Mouse (Mus musculus) spleen, postnatal 10 days (tissue): ENCODE results near the gene Vars.
"Not testable (repeated sequence)": the region's sequence is repeated elsewhere in the genome, so short reads cannot be mapped to it uniquely, and the experiment has no call there.

ENCODE experiments used
- DNase-seq, 2 experiments: peaks; one replicate each; pipeline ENCODE4 v3.0.0; 2021 to 2022; ENCODE audit warnings: low spot score in 2 of 2

Gene Vars

DNA sequence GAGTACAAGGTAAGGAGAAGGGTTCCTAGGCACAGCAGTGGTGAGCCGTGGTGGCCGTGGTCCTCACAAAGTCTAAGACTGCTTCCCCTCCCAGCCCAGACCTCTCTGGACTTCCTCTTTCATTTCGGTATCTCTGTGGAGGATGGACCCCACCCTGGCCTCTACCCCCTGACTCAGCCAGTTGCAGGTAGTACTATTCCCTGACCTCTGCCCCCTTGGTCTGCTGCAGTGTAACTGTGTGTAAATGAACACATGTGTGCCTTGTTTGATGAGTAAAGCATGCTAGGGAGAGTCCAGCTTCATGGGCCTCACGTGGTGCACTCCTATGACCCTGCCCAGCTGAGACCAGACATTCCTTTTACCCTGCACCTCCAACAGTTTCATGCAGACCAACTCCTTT is 23.0 kb downstream of the Vars start:
- DNase-seq: no peak

DNA sequence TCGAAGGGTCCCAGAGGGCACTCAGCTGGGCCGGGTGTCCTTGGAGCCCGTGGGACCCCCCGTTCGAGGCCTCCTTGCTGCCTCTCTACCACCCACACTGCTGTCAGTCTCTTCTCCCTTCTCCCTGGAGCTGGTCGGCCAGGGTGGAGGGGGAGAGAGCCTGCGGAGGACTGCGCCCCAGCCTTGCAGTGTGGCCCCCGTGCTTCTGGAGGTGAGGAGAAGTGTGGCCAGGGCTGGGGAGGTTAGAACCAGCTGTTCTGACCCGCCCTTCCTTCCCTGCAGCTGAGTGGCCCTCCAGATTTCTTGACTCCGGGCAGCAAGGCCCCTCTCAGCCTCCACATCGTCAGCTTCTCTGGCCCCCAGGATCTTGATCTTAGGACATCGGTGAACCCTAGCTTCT is 23.5 kb downstream of the Vars start:
- no peak for DNase-seq

DNA sequence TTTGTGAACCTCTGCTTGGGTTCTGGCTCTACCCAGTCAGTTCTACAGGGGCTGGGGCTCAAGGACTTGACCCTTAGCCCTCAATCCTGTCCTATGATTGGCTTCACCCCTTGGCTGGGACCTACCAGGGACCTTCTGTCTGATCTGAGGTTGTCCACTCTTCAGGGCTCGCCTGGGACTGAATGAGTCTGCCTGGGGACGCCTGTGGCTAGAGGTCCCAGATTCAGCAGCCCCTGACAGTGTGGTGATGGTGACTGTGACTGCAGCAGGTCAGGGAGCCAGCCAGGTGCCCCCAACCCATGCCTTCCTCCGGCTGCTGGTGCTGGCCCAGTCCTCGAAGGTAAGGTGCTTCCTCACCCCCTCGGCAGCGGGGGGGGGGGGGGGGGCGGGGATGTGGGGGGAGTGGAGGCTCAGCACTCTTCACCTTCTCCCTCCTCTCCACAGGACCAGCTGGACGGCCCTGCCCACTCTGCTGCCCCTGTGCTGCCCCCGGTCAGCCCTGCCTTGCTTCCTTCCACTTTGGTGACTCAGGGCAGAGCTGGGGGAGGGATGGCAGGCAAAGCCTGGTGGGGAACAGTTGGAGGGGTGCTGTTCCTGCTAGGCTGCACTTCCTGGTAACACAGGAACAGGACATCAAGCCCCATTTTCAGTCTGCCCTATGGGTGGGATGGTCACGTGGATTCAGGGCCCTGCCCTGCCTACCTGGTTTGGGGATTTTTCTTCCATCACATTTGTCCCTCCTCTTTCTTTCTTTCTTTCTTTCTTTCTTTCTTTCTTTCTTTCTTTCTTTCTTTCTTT is 24.1 kb downstream of the Vars start:
- DNase-seq: no peak

DNA sequence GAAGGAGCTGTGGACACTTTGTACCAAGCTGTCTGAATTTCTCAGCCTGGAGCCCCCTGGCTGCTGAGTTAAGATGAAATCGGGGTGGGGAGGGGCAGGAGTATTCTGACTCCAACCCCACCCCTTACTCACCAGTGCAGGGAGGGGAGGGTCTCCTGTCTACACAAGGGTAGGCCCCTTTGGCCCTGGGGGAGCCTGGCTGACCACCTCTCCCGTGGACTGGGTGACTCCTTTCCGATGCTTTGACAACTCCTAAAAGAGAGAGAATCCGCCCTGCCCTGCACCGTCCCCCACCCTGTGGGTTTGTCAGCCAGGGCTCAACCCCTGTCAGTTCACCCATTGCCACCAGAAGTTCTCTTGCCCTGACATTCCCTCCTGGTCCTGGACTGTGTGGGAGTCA is 25.4 kb downstream of the Vars start:
- DNase-seq: no peak

DNA sequence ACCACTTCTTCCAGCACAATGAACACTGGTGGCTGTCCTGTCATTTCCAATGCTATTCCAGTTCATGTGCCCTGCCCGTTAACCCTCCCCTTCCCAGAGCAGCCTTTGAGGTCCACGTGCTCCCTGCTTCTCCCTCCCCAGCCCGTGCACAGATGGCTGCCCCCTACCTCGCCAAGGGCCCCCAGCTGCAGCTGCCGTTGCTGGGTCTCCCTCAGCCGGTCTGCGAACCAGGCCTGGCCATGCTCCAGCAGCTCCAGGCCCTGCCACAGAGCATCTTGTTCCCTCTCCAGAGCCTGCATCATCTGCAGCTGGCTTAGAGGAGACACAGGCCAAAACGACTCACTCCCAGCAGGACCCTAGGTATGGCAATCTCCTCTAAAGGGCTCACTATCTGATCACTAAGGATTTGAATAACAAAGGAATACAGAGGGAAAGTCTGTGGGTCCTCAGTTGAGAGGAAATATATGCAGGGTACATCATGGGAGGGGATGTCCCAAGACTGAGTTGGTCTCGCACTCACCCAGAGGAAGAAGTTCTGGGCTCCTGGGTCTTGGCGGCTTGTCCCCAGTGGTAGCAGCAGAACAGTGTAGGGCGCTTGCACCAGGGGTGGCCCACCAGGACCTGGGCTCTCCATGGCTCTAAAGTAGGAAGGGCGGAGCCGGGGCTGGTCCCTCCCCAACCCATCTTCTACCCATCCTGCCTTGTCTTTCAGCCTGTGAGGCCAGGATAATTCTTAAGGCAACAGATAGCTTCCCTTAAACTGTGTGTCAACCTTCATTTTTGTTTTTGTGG is 26.7 kb downstream of the Vars start, which contains the start of gene Sapcd1:
Gene Sapcd1, minus strand, starts transcription at position 740 of the 792 bp plus-strand sequence.
- peak in 1 of 2 experiments; percentile 63 for DNase-seq

DNA sequence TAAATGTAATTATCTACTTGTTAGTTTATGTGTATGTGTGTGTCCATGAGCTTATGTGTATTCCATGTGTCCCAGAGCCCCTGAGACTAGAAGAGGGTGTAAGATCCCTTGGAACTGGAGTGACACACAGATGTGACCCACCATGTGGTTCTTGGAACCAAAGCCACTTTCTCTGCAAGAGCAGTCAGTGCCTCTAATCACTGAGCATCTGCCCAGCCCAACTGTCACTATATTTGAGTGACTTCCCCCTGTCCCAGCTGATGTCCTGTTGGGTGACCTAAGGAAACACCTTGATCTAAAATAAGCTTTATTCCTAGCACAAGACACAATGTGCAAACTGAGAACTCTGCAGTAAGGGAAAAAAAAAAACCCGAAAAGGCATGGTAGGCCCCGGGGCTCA is 27.5 kb downstream of the Vars start:
- DNase-seq: peak in 1 of 2 experiments; percentile 13

DNA sequence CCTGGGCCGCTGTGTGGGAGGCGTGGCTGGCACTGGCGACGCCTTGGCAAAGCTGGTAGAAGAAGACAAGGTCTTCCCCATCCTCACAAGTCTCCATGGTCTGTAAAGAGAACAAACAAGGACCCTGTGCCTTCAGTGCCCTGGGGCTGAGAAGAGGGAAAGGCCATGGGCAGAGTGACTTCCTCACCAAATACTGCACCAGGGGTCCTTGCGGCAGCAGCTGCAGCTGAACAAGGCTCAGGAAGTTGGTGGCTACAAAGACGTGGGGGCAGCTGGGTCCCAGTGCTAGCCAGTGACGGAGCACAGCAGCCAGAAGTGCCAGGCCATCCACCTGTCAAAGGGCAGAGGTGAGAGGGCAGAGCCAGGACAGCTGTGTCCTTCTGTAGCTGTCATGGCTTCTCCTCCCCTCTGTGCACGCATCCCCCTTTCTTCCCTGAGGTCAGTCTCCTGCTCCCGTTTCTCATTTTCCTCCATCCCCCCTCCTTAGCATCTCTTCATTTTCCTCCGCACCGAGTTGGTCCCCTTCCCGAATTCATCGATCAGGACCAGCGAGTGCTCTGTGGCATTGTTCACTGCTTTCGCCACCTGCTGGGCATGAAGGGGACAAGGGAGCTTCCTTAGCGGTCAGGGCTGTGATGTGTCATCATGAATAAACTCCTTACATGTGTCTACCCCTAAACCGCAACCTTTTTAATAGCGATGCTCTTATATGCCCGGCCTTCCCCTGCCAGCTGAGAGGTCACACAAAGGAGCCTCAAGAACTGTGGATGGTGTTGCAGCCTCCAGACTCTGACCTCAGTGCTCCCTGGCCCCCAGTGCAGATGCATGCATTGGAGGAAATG is 29.1 kb downstream of the Vars start:
- DNase-seq: peak in 1 of 2 experiments; percentile 55

DNA sequence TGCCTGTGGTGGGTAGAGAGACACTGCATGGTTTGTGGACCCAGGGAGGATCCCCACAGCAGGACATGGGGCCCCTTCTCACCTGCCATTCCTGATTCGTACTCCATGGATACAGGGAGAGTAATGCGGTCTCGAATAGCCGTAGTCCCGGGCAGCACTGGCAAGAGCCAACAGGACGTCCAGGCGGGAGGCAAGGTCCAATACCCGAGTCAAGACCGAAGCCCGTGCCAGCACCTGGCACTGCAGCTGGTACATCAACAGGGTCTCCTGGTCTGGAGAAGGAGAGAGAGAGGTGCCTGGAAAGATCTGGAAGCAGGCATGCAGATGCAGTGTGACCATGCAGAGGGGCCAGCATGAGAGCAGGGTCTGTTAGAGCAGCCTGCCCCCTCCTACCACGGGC is 30.5 kb downstream of the Vars start:
- no peak for DNase-seq

DNA sequence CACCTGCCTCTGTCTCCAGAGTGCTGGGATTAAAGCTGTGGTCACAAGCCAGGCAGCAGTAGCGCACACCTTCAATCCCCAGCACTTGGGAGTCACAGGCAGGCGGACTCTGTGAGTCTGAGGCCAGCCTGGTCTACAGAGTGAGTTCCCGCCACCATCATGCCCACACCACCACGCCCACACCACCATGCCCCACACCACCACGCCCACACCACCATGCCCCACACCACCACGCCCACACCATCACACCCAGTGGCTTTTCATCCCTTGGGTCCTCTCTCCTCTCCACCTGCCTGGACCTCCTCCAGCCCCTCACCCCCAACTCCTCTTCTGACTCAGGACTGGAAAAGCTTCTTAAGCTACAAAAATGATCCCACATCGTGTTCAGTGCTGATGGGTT is 31.1 kb downstream of the Vars start:
- no peak for DNase-seq

DNA sequence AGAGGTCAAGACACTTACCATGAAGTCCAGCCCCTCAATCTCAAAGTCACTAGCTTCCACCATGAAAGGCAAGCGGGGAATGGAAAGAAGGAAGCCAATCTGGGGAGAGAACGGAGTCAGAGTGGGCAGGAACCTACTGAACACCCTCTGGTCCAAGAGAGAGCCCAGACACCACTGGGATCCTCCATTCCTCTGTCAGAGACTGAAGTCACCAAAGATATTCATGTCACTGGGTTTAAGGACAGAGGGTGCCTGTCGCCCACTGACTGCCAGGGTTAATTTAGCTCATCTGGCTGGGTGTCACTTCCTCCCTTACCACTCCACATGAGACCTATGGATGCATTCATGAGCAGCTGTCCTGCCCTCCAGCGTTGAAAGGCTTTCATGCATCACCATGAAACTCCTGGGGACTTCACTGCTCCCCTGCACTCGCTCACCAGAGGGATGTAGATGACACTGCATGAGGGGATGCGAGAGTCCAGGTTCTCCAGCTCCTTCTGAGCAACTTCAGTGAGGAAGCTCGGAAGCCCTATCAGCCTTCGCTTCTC is 31.6 kb downstream of the Vars start:
- no peak for DNase-seq

DNA sequence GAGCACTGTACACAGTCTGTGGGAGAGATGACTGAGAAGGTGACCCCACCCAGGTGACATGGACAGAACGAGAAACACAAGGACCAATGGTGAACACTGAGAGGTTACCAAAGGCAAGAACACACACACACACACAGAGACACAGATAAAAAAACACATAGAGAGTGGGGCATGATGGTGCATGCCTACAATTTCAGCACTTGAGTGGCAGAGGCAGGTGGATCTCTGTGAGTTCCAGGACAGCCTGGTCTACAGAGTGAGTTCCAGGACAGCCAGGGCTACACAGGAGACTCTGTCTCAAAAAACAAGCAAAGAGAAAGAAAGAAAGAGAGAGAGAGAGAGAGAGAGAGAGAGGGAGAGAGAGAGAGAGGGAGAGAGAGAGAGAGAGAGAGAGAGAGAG is 32.9 kb downstream of the Vars start:
- not testable (repeated sequence) for DNase-seq

DNA sequence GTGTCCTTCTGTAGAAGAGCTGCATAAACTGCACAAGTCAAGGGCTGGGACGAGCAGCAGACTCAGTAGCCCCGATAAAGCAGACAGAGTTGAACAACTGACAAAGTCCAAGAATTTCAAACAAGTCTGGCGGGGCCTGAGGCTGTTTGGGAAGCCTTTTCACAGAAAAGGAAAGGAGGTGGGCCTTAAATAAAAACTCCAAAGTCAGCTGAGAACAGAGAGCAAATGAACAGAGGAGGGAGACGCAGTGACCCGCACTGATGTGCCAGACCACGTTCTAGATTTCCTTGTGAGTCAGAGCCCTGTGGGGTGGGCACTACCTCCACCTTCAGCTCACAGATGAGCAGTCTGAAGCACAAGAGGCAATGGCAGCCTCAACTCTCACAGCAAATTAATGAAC is 34.1 kb downstream of the Vars start:
- DNase-seq: no peak

DNA sequence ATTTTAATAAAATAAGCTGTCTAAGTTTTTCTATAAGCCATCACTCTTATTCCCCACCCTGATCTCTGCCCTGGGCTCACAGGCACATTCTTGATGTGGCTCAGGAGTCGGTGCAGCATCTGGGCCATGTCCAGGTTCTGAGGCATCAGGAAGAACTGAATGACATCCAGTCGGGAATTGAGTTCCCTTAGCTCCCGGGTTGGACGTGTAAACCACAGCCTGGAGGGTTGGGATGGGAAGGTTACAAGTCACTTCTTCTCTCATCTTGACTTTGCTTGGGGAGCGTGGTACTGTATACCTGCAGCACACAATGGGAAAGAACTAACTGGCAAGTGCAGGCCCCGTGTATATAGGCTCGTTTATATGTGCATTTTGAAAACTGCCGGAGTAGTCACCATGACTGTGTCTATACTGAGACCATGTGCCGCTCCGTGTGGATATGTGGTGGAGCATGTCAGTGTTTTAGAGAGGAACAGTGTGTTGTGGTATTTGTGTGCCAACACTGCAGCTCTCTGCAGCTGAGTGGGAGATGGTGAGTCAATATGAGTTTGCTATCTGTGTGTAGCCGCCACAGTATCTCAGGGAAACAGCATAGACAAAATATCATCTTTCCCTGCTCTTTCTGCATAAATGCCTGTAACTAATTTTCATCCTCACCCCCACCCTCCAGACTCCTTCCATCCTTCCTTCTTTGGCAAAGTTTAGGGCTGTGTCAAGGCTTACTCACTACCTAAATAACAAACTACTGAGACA is 38.5 kb downstream of the Vars start:
- DNase-seq: no peak

DNA sequence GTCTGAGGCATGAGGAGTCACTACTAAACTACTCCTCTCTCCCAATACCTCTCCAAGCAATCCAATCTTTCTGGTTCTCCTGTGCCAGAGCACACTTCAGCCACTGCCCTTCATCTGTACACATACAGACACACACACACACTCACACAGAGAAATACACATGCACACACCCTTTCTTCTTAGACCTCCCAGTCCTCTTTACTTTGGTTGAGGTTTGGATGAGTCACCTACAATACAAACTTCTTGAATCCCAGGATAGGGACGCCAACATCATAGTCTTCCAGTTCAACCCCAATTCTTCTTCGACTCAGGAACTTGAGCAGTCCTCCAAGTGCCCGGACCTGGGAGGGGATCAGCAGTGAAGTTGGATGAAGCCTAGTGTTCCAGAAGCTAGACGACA is 43.0 kb downstream of the Vars start:
- DNase-seq: no peak

DNA sequence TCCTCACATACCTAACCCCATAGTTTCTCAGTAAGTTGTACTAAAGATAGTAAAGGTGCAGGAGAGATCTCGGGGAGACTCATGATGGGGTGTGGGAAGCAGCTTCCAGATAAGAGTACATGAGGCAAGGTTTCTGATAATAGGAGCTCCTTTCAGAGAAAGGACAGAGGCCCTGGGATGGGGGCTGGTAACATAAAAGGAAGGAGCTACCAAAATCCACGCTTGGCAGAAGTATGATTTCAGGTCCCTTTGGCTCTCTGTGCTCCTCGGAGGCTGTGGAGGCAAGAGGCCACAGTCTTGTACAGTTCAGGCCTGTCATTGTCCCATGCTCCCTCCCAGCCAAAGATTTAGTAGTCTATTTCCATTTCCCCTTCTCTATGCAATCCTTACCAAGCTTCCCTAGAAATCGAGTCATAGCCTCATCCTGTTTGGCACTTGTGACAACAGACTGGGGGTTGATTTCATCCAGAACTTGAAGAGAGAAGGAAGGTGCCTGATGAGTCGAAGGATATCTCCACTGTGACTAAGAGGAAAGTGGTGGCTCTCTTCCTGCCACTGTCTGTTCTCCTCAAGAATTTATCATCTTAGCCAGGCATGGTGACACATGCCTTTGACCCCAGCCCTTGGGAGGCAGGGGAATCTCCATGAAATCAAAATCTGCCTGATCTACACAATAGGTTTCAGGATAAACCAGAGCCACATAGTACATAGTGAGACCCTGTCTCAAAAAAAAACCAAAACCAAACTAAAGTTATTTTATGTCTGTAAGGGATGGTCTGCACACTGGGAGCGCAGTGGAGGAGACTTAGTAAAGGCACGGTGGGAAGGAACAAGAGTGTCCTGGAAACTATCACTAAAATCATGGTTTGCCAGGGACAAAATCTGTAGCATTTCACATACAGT is 44.4 kb downstream of the Vars start:
- no peak for DNase-seq

DNA sequence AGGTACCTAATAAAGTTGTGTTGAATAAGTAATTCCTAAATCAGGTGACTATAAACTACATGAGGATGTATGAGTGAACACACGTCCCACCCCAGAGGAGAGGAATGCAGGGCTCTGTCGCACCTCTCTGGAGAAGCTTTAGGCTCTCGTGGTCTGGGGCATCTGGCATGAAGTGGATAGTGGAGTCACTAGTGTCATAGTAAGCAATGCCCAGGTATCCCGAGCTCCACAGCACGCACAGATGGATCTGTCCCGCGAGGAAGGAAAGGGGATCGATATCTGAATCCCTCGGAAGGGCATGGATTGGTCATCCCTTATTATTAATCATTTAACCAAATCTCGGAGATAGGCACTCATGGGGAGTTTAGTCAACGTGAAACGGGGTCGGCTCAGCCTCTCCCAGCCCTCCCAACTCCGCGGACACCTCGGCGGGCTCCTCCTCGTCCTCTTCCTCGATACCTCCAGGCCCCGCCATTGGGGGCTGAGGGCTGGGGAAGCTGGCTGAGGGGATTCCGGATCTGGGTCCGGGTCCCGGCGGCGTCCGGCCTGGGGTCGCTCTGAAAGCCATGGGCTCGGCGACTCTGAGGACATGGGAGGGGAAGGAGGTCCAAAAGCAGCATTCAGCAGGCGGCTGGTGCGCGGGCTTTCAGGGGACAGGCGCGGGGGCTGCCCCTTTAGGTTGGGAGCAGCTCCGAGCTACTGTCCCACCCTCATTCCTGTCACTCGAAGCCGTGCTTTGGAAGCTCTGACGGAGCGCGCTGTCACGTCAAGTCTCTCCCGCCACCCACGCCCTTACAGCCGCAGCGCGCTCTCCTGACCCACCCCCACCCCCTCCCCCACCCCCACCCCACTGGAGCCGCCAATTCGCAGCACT is 45.3 kb downstream of the Vars start:
- DNase-seq: peak in 1 of 2 experiments; percentile 56

DNA sequence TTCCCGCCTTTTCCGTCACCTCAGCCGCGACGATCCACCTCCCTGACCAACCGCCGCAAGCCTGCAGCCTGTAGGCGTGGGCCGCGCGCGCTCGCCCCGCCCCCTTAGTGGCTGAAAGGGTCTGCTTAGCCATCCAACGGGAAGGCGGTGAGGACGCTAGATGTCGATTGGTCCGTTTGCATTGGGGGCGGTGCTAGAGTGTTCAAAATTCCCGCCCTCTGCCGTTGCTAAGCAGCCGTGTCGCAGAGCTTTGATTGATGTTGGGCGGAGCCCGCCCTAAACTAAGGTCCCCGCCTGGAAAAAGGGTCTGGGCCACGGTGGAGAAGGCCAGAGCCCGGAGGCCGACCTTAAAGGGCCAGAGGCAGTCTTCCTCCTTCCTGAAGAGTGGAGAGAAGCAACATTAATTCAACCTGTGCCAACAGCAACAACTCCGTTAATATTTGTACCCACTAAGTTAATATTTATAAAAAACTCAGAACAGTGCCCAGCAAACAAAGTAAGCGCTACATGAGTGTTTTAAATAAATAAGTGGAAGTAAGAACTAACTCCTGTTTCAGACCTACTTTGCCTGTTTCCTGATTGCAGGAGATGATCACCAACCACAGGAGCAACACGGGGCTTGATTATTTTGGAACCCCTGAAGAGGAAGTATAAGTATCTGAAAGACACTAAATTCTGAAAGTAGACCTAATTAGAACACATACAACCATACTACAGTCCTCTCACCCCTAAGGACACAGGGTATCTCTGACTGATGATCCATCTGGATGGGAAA is 46.1 kb downstream of the Vars start, which contains the start of gene Msh5:
Gene Msh5, minus strand, starts transcription at position 65 of the 775 bp plus-strand sequence.
- peak; percentile 95 to 98 for DNase-seq

DNA sequence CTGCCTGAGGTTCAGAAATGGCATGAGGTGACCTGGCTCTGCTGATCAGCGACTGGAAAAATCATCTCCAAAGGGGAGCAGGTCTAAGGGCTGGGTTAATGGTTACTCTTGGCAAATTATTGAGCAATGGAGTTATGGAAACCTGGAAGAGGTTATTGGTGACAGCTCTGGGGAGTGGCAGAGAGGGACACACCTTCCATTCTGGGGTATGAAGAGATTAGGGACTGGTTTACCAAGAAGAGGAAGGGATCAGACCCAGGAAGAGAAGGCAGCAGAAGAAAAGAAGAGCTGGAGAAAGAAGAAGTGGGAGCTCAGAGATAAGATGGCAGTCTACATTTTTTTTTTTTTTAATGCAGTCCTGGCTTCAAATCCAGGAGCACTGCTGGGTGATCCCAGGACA is 46.9 kb downstream of the Vars start:
- peak in 1 of 2 experiments; percentile 16 for DNase-seq
